Mouse (Mus musculus): ENCODE results near the gene Slc25a38.
"Not testable (repeated sequence)": the region's sequence is repeated elsewhere in the genome, so short reads cannot be mapped to it uniquely, and the experiment has no call there.

Slc25a38 gene

GRCm38 (mm10) chr9:120099304-120099703 lies 10.9 kb upstream of the Slc25a38 start:
- no peak for DNase-seq (ENCODE audit: low spot score in 2 of 2)

- no peak for DNase-seq (ENCODE audit: low spot score in 2 of 2)
Measured at GRCm38 (mm10) chr9:120101165-120101564, 9.0 kb upstream of the Slc25a38 start.

- not testable (repeated sequence) for DNase-seq (ENCODE audit: low spot score in 2 of 2)
Measured at GRCm38 (mm10) chr9:120108953-120109352, 1.2 kb upstream of the Slc25a38 start.

GRCm38 (mm10) chr9:120111156-120111945 lies 1.2 kb downstream of the Slc25a38 start:
- no peak for DNase-seq (ENCODE audit: low spot score in 2 of 2)

GRCm38 (mm10) chr9:120112472-120112871 lies 2.3 kb downstream of the Slc25a38 start:
- DNase-seq (ENCODE audit: low spot score in 2 of 2): no peak

- DNase-seq (ENCODE audit: low spot score in 2 of 2): no peak
Measured at GRCm38 (mm10) chr9:120113456-120113855, 3.3 kb downstream of the Slc25a38 start.

GRCm38 (mm10) chr9:120114051-120114788 lies 4.0 kb downstream of the Slc25a38 start:
- peak in 1 of 2 experiments; percentile 36 for DNase-seq (ENCODE audit: low spot score in 2 of 2)

- peak; percentile 42 to 46 for DNase-seq (ENCODE audit: low spot score in 2 of 2)
Measured at GRCm38 (mm10) chr9:120114789-120115151, 4.6 kb downstream of the Slc25a38 start.

- peak; percentile 73 to 78 for DNase-seq (ENCODE audit: low spot score in 2 of 2)
Measured at GRCm38 (mm10) chr9:120115580-120115979, 5.4 kb downstream of the Slc25a38 start.

- peak; percentile 52 to 58 for DNase-seq (ENCODE audit: low spot score in 2 of 2)
Measured at GRCm38 (mm10) chr9:120116184-120116624, 6.0 kb downstream of the Slc25a38 start.

GRCm38 (mm10) chr9:120118212-120118611 lies 8.0 kb downstream of the Slc25a38 start:
- DNase-seq (ENCODE audit: low spot score in 2 of 2): no peak

GRCm38 (mm10) chr9:120120503-120120902 lies 10.3 kb downstream of the Slc25a38 start:
- no peak for DNase-seq (ENCODE audit: low spot score in 2 of 2)

GRCm38 (mm10) chr9:120126868-120127267 lies 16.7 kb downstream of the Slc25a38 start:
- DNase-seq (ENCODE audit: low spot score in 2 of 2): no peak

- DNase-seq (ENCODE audit: low spot score in 2 of 2): peak; percentile 84 to 96
Measured at GRCm38 (mm10) chr9:120127538-120128251, 17.5 kb downstream of the Slc25a38 start, which contains the start of gene Rpsa. Gene Rpsa (plus strand): TSS chr9:120127689.

GRCm38 (mm10) chr9:120129276-120129675 lies 19.1 kb downstream of the Slc25a38 start:
- no peak for DNase-seq (ENCODE audit: low spot score in 2 of 2)

GRCm38 (mm10) chr9:120131784-120132288 lies 21.7 kb downstream of the Slc25a38 start:
- no peak for DNase-seq (ENCODE audit: low spot score in 2 of 2)

- DNase-seq (ENCODE audit: low spot score in 2 of 2): no peak
Measured at GRCm38 (mm10) chr9:120132980-120133754, 23.0 kb downstream of the Slc25a38 start.

- no peak for DNase-seq (ENCODE audit: low spot score in 2 of 2)
Measured at GRCm38 (mm10) chr9:120133755-120134475, 23.7 kb downstream of the Slc25a38 start.

GRCm38 (mm10) chr9:120134529-120135160 lies 24.5 kb downstream of the Slc25a38 start:
- DNase-seq (ENCODE audit: low spot score in 2 of 2): no peak

- no peak for DNase-seq (ENCODE audit: low spot score in 2 of 2)
Measured at GRCm38 (mm10) chr9:120135454-120135853, 25.3 kb downstream of the Slc25a38 start.

All from spleen, postnatal 10 days (tissue).